Mouse (Mus musculus) heart, embryonic 13.5 days (tissue): ENCODE measurements around the gene Enthd1. TPM values are rescaled to one million over a fixed set of nuclear protein-coding genes. Genes with fewer than 3 reads are reported as not detected.

ENCODE experiments used
- ATAC-seq: fragments of 200-750 bp; cut with Nextera tagmentation; 2 replicates; pipeline ENCODE4 v1.8.0; 2017; ENCODE audit warnings: moderate TSS enrichment; ENCODE audit not compliant: insufficient number of reproducible peaks, low FRiP score, low TSS enrichment; ENCODE audit errors: extremely low read depth
- H3K27ac ChIP-seq: fragments of 300-500 bp; sonication (generic); replicated peaks from 2 replicates; pipeline ENCODE4 v1.5.1; 2015; ENCODE audit warnings: moderate library complexity, mild to moderate bottlenecking, inconsistent platforms
- H3K27me3 ChIP-seq: fragments of 300-500 bp; sonication (generic); replicated peaks from 2 replicates; pipeline ENCODE4 v1.6.1; 2015; ENCODE audit warnings: mild to moderate bottlenecking, inconsistent platforms
- H3K36me3 ChIP-seq: fragments of 300-500 bp; sonication (generic); 2 replicates; pipeline ENCODE4 v1.6.1; 2015; ENCODE audit warnings: mild to moderate bottlenecking, inconsistent platforms
- H3K4me1 ChIP-seq: fragments of 300-500 bp; sonication (generic); 2 replicates; pipeline ENCODE4 v1.6.1; 2015; ENCODE audit warnings: inconsistent platforms
- H3K4me2 ChIP-seq: fragments of 300-500 bp; sonication (generic); 2 replicates; pipeline ENCODE4 v1.6.1; 2015; ENCODE audit warnings: inconsistent platforms, mild to moderate bottlenecking, moderate library complexity
- H3K4me3 ChIP-seq: fragments of 300-500 bp; sonication (generic); 2 replicates; pipeline ENCODE4 v1.5.1; 2015; ENCODE audit warnings: moderate library complexity, mild to moderate bottlenecking, inconsistent platforms
- H3K9ac ChIP-seq: fragments of 300-500 bp; sonication (generic); 2 replicates; pipeline ENCODE4 v1.6.1; 2015; ENCODE audit warnings: inconsistent platforms, mild to moderate bottlenecking, moderate library complexity
- H3K9me3 ChIP-seq: fragments of 300-500 bp; sonication (generic); 2 replicates; pipeline ENCODE4 v1.6.1; 2016; ENCODE audit warnings: inconsistent platforms
- WGBS: fragments of 180-500 bp; shearing (Covaris S2); methylation state at CpG from one replicate; pipeline ENCODE4 v1.1.7; 2015; ENCODE audit warnings: mixed read lengths; 5-methylcytosine and 5-hydroxymethylcytosine counted together
- polyA plus RNA-seq: library from polyadenylated mRNA; unstranded; fragments of >200 nt; fragmentation: Nextera tagmentation; extraction: Ambion mirVana; gene quantifications from 2 replicates; pipeline ENCODE4 v1.2.1, GENCODE M21; 2015

Enthd1 gene
- polyA plus RNA-seq, 1 experiment from 2014 or later: not detected

DNA sequence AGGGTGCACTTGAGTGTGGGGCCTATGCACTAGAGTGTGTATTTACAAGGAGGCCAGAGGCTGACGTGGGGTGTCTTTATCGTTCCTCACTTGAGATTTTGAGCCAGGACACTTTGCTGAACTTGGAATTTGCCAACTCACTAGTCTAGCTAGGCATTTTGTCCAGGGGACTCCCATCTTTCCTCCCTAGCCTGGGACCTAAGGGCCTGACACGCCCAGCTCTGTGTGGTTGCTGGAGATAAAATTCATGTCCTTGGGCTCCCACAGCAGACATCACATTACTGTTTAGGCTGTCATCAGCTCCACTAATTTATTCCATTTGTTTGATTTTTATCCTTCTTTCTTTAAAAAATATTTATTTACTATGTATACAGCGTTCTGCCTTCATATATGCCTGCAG lies 97.1 kb downstream of the Enthd1 start:
- peaks cover 21% of the 10 kb centered on the region for H3K27me3 ChIP-seq
- H3K4me1 ChIP-seq: no peaks in the 10 kb centered on the region
- H3K4me2 ChIP-seq: no peak overlapping the region
- ATAC-seq: no peak
- no peak overlapping the region for H3K27ac ChIP-seq
- H3K9me3 ChIP-seq: no peaks in the 10 kb centered on the region
- no peak overlapping the region for H3K9ac ChIP-seq
- H3K36me3 ChIP-seq: no peaks in the 10 kb centered on the region
- 58% methylated on average over 4 of the region's 4 CpGs for WGBS
- no peak overlapping the region for H3K4me3 ChIP-seq

DNA sequence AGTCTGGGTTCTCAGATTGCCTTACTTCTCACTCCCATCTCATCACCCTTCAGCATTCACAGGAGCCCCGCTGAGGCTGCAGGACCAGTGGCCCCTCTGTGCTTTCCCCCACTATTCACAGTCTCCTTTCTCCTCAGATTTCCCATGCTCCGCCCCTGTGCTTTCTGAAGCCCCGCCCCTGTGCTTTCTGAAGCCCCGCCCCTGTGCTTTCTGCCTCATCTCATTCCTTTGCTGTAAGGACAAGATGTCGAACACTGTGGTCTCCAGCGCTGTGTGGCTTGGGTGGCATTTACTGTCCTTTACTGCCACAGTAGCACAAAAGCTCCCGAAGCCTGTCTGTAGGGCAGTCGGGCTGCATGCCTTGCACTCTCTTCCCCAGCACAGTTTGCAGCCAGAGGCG lies 102.8 kb downstream of the Enthd1 start:
- Histone ChIP-seq H3K4me1 (peaks cover 16% of the 10 kb centered on the region), H3K4me2 (peak overlapping the region; percentile 59), H3K9ac (peak overlapping the region; percentile 33; the same call in 1 of the 2 replicates), H3K27me3 (peaks cover 54% of the 10 kb centered on the region), H3K9me3 (no peaks in the 10 kb centered on the region), H3K27ac (no peak overlapping the region), H3K4me3 (peak overlapping the region; percentile 25), H3K36me3 (no peaks in the 10 kb centered on the region)
- 2% methylated on average over 9 of the region's 9 CpGs for WGBS
- ATAC-seq: no peak

- H3K4me1 ChIP-seq: peaks cover 16% of the 10 kb centered on the region
- ATAC-seq: no peak
- H3K4me2 ChIP-seq: peak overlapping the region; percentile 59
- WGBS: 16% methylated on average over 2 of the region's 2 CpGs
- H3K9ac ChIP-seq: no peak overlapping the region
- no peak overlapping the region for H3K27ac ChIP-seq
- H3K4me3 ChIP-seq: no peak overlapping the region
- H3K9me3 ChIP-seq: no peaks in the 10 kb centered on the region
- peaks cover 58% of the 10 kb centered on the region for H3K27me3 ChIP-seq
- H3K36me3 ChIP-seq: no peaks in the 10 kb centered on the region
These were observed 103.5 kb downstream of the Enthd1 start for GRCm38 (mm10) chr15:80461446-80461845.

- Histone ChIP-seq H3K27ac (no peak overlapping the region), H3K9ac (no peak overlapping the region), H3K4me3 (no peak overlapping the region), H3K36me3 (no peaks in the 10 kb centered on the region), H3K4me1 (peaks cover 16% of the 10 kb centered on the region), H3K27me3 (peaks cover 65% of the 10 kb centered on the region), H3K9me3 (no peaks in the 10 kb centered on the region), H3K4me2 (no peak overlapping the region)
- no peak for ATAC-seq
- WGBS: 57% methylated on average over 9 of the region's 9 CpGs
These were observed 104.9 kb downstream of the Enthd1 start for GRCm38 (mm10) chr15:80460011-80460410.

DNA sequence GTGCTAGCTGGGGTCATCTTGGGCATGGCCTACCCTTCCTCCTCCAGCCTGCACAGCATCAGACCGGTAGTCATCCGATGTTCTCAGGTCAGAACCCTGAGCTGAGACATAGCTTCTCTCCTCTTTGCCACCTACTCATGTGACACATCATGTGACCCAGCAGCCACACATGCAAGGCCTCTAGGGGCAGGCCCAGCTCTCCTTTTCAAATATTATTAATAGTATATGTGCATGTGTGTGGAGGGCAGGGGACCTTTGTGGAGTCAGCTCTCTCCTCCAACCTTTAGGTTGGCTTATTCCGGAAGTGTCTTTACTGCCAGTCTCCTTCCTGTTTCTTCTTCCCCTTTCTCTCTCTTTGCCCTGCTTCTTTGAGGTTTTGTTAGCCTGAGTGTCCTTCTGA lies 107.0 kb downstream of the Enthd1 start:
- no peak overlapping the region for H3K4me3 ChIP-seq
- WGBS: 79% methylated on average over 3 of the region's 3 CpGs
- H3K36me3 ChIP-seq: no peaks in the 10 kb centered on the region
- no peak overlapping the region for H3K27ac ChIP-seq
- H3K4me2 ChIP-seq: no peak overlapping the region
- H3K9me3 ChIP-seq: no peaks in the 10 kb centered on the region
- H3K27me3 ChIP-seq: peaks cover 61% of the 10 kb centered on the region
- ATAC-seq: no peak
- H3K9ac ChIP-seq: no peak overlapping the region
- H3K4me1 ChIP-seq: peaks cover 16% of the 10 kb centered on the region

GRCm38 (mm10) chr15:80454486-80454885 lies 110.5 kb downstream of the Enthd1 start:
- Histone ChIP-seq H3K4me3 (no peak overlapping the region), H3K9me3 (peaks cover 4% of the 10 kb centered on the region; the same call in 1 of the 2 replicates), H3K9ac (no peak overlapping the region), H3K4me2 (no peak overlapping the region), H3K27me3 (peaks cover 57% of the 10 kb centered on the region), H3K4me1 (no peaks in the 10 kb centered on the region), H3K36me3 (no peaks in the 10 kb centered on the region), H3K27ac (no peak overlapping the region)
- 67% methylated on average over 6 of the region's 6 CpGs for WGBS
- no peak for ATAC-seq

DNA sequence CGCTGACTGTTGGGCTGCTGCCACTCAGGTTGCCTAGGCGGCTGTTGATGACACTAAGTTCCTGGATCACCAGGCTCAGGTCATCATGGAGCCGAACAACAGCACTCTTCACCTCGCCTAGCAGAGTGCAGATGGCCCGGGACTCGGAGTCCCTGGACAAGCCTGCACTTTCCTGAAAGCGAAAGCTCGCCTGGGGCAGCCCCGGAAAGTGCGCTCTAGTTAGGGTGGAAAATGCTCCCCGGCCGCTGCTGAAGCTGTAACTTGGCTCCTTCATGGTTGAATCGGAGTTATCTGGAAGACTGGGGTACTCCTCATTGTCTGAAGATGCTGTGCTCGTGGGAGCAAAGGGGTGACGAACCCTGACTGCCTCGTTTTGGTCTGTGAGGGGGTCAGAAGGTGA lies 112.5 kb downstream of the Enthd1 start:
- peaks cover 4% of the 10 kb centered on the region; the same call in 1 of the 2 replicates for H3K9me3 ChIP-seq
- WGBS: 28% methylated on average over 16 of the region's 16 CpGs
- ATAC-seq: no peak
- H3K4me1 ChIP-seq: no peaks in the 10 kb centered on the region
- H3K27me3 ChIP-seq: peaks cover 49% of the 10 kb centered on the region
- H3K36me3 ChIP-seq: no peaks in the 10 kb centered on the region
- no peak overlapping the region for H3K9ac ChIP-seq
- H3K27ac ChIP-seq: no peak overlapping the region
- H3K4me3 ChIP-seq: peak overlapping the region; percentile 16
- peak overlapping the region; percentile 51 for H3K4me2 ChIP-seq

DNA sequence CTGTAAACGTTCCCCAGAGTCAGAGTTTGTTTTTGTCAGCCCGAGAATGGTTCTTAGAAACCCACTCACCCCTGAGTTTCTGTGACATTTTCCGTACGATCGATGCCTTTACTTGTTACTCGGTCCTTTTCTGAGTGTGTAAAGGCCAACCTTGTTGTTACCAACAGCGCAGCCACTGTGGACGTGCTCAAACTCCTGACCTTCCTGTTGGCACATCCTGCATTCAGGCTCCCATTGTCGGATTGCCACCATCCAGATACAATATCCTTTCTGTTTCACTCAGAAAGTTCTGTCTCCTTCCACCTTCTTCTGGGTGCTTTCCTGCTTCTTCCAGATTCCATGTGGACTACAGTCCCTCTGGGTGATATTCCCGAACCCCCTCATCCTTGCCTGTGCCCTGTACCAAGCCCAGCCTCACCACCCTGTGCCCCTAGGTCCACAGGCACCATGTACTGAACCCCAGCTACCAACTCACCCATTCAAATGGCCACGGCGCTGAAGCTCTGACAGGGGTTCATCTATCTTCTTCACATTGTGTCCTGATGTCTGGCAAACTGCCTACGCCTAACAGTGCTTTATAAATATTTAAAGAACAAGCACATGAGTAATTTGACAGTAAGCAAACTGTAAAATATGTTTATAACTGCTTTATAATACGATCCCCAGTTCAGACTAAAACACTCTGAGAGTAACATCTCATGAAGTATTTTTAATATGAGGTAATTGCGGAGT lies 118.8 kb downstream of the Enthd1 start:
- Histone ChIP-seq H3K27ac (no peak overlapping the region), H3K36me3 (no peaks in the 10 kb centered on the region), H3K4me1 (no peaks in the 10 kb centered on the region), H3K9me3 (peaks cover 8% of the 10 kb centered on the region; the same call in 1 of the 2 replicates), H3K27me3 (peaks cover 30% of the 10 kb centered on the region), H3K4me2 (no peak overlapping the region), H3K9ac (no peak overlapping the region), H3K4me3 (no peak overlapping the region)
- no peak for ATAC-seq
- 70% methylated on average over 15 of the region's 15 CpGs for WGBS

- no peaks in the 10 kb centered on the region for H3K36me3 ChIP-seq
- ATAC-seq: no peak
- H3K9me3 ChIP-seq: no peaks in the 10 kb centered on the region
- H3K4me2 ChIP-seq: no peak overlapping the region
- H3K9ac ChIP-seq: no peak overlapping the region
- no peak overlapping the region for H3K27ac ChIP-seq
- 20% methylated on average over 6 of the region's 6 CpGs for WGBS
- H3K27me3 ChIP-seq: peaks cover 69% of the 10 kb centered on the region
- peaks cover 8% of the 10 kb centered on the region; the same call in 1 of the 2 replicates for H3K4me1 ChIP-seq
- no peak overlapping the region for H3K4me3 ChIP-seq
These were observed 124.8 kb downstream of the Enthd1 start for GRCm38 (mm10) chr15:80440195-80440594.

DNA sequence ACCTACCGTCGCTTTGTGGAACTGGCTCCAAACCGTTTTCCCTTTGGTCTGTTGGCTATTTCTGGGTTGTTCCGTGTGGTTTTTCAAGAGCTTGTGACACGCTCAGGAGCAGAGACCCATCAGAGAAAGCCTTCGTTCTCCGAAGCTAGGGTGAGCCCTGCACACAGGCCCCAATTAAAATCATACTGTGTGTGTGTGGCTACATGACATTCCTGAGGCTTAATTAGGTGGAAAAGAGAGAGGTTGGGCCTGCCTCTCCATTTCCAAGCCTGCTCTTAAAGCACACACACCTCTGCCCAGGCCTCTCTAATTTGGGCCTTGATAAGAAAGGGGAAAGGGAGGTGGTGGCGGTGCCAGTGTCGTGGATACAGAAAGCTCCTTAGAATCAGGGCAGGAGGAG lies 126.5 kb downstream of the Enthd1 start:
- no peak overlapping the region for H3K4me3 ChIP-seq
- no peaks in the 10 kb centered on the region for H3K9me3 ChIP-seq
- H3K4me2 ChIP-seq: no peak overlapping the region
- no peak overlapping the region for H3K9ac ChIP-seq
- WGBS: 66% methylated on average over 9 of the region's 9 CpGs
- H3K4me1 ChIP-seq: peaks cover 8% of the 10 kb centered on the region; the same call in 1 of the 2 replicates
- no peak overlapping the region for H3K27ac ChIP-seq
- H3K27me3 ChIP-seq: peaks cover 77% of the 10 kb centered on the region
- H3K36me3 ChIP-seq: no peaks in the 10 kb centered on the region
- ATAC-seq: no peak

DNA sequence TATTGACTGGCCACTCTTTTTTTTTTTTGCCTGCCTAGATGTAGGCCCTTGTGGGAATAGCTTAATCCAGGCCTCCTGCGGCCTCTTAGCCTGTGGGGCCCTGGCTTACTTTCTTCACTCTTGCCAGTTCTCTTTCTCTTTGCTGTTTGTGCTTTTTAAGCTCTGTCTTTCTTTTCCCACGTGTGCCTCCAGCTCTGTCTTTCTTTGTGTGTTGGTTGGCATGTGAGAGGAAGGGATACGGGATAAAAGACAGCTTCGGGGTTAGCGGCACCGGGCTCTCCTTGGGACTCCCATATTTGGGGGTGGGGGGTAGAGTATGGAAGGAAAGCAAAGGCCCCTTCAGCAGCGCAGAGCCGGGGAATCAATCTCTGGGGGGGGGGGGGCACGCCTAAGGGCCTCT lies 127.0 kb downstream of the Enthd1 start:
- Histone ChIP-seq H3K36me3 (no peaks in the 10 kb centered on the region), H3K27ac (no peak overlapping the region), H3K9me3 (no peaks in the 10 kb centered on the region), H3K4me2 (no peak overlapping the region), H3K27me3 (peaks cover 81% of the 10 kb centered on the region), H3K9ac (no peak overlapping the region), H3K4me3 (no peak overlapping the region), H3K4me1 (peaks cover 8% of the 10 kb centered on the region; the same call in 1 of the 2 replicates)
- no peak for ATAC-seq
- WGBS: 76% methylated on average over 8 of the region's 9 CpGs

DNA sequence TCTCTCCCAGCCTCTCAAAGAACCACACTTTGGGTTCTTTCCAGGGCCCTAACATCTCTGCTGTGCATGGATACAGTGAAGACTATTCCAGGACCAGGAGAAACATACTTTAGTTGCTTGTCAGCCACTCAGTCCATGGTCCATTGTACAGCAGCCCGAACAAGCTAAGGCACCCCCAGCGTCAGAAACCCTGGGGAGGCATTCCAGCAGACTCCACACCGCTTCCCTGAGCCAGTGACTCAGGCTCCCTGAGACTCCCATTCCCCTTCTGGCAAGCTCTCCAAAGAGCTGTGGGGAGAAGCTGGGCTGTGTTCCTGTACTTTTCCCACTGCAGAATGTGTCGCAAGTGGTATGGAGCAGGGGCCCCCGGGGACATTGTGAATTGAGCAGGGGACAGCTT lies 128.0 kb downstream of the Enthd1 start:
- H3K27me3 ChIP-seq: peaks cover 81% of the 10 kb centered on the region
- no peak for ATAC-seq

More for the DNA sequence above, 128.0 kb downstream of the Enthd1 start:
- no peaks in the 10 kb centered on the region for H3K9me3 ChIP-seq
- peaks cover 8% of the 10 kb centered on the region; the same call in 1 of the 2 replicates for H3K4me1 ChIP-seq
- H3K27ac ChIP-seq: no peak overlapping the region
- H3K4me2 ChIP-seq: no peak overlapping the region
- no peak overlapping the region for H3K9ac ChIP-seq
- no peak overlapping the region for H3K4me3 ChIP-seq
- 61% methylated on average over 5 of the region's 5 CpGs for WGBS
- H3K36me3 ChIP-seq: no peaks in the 10 kb centered on the region
